Mouse (Mus musculus) ES-Bruce4 (cell line): ENCODE data around the gene Klhl18. TPM values are rescaled to one million over a fixed set of nuclear protein-coding genes. Genes with fewer than 3 reads are reported as not detected.
A peak's percentile ranks its signal among the peaks of the same experiment; 100 is the strongest.

ENCODE experiments used
- H3K27ac ChIP-seq: 2 replicates; pipeline ENCODE4 v1.5.1; 2012; ENCODE audit warnings: low read length, inconsistent platforms; ENCODE audit not compliant: insufficient read depth
- H3K27me3 ChIP-seq: 2 replicates; pipeline ENCODE4 v1.6.1; 2012; ENCODE audit warnings: mild to moderate bottlenecking, low read length, inconsistent platforms; ENCODE audit not compliant: control insufficient read depth, poor library complexity, insufficient read depth, severe bottlenecking
- H3K36me3 ChIP-seq: 2 replicates; pipeline ENCODE4 v1.6.1; 2012; ENCODE audit warnings: inconsistent platforms, mild to moderate bottlenecking, low read length, moderate library complexity; ENCODE audit not compliant: control insufficient read depth, poor library complexity, insufficient read depth, severe bottlenecking
- H3K4me1 ChIP-seq: one replicate; pipeline ENCODE4 v1.8.1; 2011; ENCODE audit warnings: low read length; ENCODE audit not compliant: control insufficient read depth, insufficient read depth
- H3K4me3 ChIP-seq: 2 replicates; pipeline ENCODE4 v1.5.1; 2011; ENCODE audit warnings: low read depth, mild to moderate bottlenecking, low read length
- H3K9ac ChIP-seq: 2 replicates; pipeline ENCODE4 v1.6.1; 2012; ENCODE audit warnings: low read depth, mild to moderate bottlenecking, inconsistent platforms; ENCODE audit not compliant: poor library complexity, severe bottlenecking
- H3K9me3 ChIP-seq: replicated peaks from 2 replicates; pipeline ENCODE4 v1.6.1; 2012; ENCODE audit warnings: mild to moderate bottlenecking, low read length, inconsistent platforms; ENCODE audit not compliant: control insufficient read depth, poor library complexity, insufficient read depth, severe bottlenecking
- CTCF ChIP-seq: IDR thresholded peaks from one replicate; pipeline ENCODE4 v1.8.1; 2011; ENCODE audit warnings: low read depth, low read length
- EP300 ChIP-seq: IDR thresholded peaks from 2 replicates; pipeline ENCODE4 v1.6.1; 2011; ENCODE audit warnings: low read depth, low read length; ENCODE audit not compliant: insufficient read depth
- POLR2A ChIP-seq: IDR thresholded peaks from one replicate; pipeline ENCODE4 v1.8.1; 2011; ENCODE audit warnings: low read length; ENCODE audit not compliant: insufficient read depth
- polyA plus RNA-seq: library from polyadenylated mRNA; stranded (reverse); fragments of >200 nt; gene quantifications from 2 replicates; pipeline ENCODE4 v1.2.4, GENCODE M21; 2011; ENCODE audit warnings: low read depth; ENCODE audit not compliant: missing spikeins, insufficient read depth, insufficient read length

The Klhl18 gene
- polyA plus RNA-seq, 1 experiment: 6.2 TPM

- TF ChIP-seq EP300: no peak
- TF ChIP-seq POLR2A: no peak
- no peak for TF ChIP-seq CTCF
- H3K4me3 ChIP-seq: no peak overlapping the region
- no peaks in the 10 kb centered on the region for H3K4me1 ChIP-seq
- H3K27ac ChIP-seq: no peak overlapping the region
- H3K9ac ChIP-seq: no peak overlapping the region
- H3K36me3 ChIP-seq: peaks cover 14% of the 10 kb centered on the region
- no peaks in the 10 kb centered on the region for H3K27me3 ChIP-seq
- no peaks in the 10 kb centered on the region for H3K9me3 ChIP-seq
Measured at GRCm38 (mm10) chr9:110393295-110393694, 83.2 kb downstream of the Klhl18 start.

- H3K27ac ChIP-seq: no peak overlapping the region
- no peak for TF ChIP-seq POLR2A
- TF ChIP-seq CTCF: no peak
- no peak for TF ChIP-seq EP300
- H3K27me3 ChIP-seq: no peaks in the 10 kb centered on the region
- H3K4me3 ChIP-seq: no peak overlapping the region
- H3K36me3 ChIP-seq: peaks cover 24% of the 10 kb centered on the region
- no peaks in the 10 kb centered on the region for H3K9me3 ChIP-seq
- no peak overlapping the region for H3K9ac ChIP-seq
- H3K4me1 ChIP-seq: no peaks in the 10 kb centered on the region
Measured at GRCm38 (mm10) chr9:110390843-110391242, 85.7 kb downstream of the Klhl18 start.

- Histone ChIP-seq H3K4me1 (no peaks in the 10 kb centered on the region), H3K27me3 (no peaks in the 10 kb centered on the region), H3K36me3 (peaks cover 37% of the 10 kb centered on the region), H3K4me3 (no peak overlapping the region), H3K27ac (no peak overlapping the region), H3K9ac (no peak overlapping the region), H3K9me3 (no peaks in the 10 kb centered on the region)
- TF ChIP-seq CTCF (no peak), EP300 (no peak), POLR2A (no peak)
Measured at GRCm38 (mm10) chr9:110388011-110388410, 88.5 kb downstream of the Klhl18 start.

- peaks cover 28% of the 10 kb centered on the region for H3K36me3 ChIP-seq
- H3K27me3 ChIP-seq: no peaks in the 10 kb centered on the region
- H3K9me3 ChIP-seq: no peaks in the 10 kb centered on the region
- H3K4me3 ChIP-seq: no peak overlapping the region
- no peak overlapping the region for H3K9ac ChIP-seq
- TF ChIP-seq EP300: no peak
- no peak for TF ChIP-seq CTCF
- no peak for TF ChIP-seq POLR2A
- no peak overlapping the region for H3K27ac ChIP-seq
- peaks cover 2% of the 10 kb centered on the region for H3K4me1 ChIP-seq
Measured at GRCm38 (mm10) chr9:110384369-110384929, 92.0 kb downstream of the Klhl18 start.

GRCm38 (mm10) chr9:110381292-110381691, 95.2 kb downstream of the Klhl18 start:
- Histone ChIP-seq H3K27ac (no peak overlapping the region), H3K4me1 (peaks cover 2% of the 10 kb centered on the region), H3K27me3 (no peaks in the 10 kb centered on the region), H3K9ac (0 out of 2 replicates have a peak overlapping the region, but pooled peaks have one; percentile 5), H3K36me3 (peaks cover 15% of the 10 kb centered on the region), H3K9me3 (no peaks in the 10 kb centered on the region), H3K4me3 (no peak overlapping the region; the same call in 1 of the 2 replicates)
- TF ChIP-seq CTCF: no peak
- no peak for TF ChIP-seq POLR2A
- no peak for TF ChIP-seq EP300

- Histone ChIP-seq H3K36me3 (peaks cover 13% of the 10 kb centered on the region), H3K9me3 (no peaks in the 10 kb centered on the region), H3K27me3 (no peaks in the 10 kb centered on the region), H3K4me3 (peak overlapping the region; percentile 52), H3K4me1 (peaks cover 2% of the 10 kb centered on the region), H3K27ac (no peak overlapping the region), H3K9ac (0 out of 2 replicates have a peak overlapping the region, but pooled peaks have one; percentile 5)
- TF ChIP-seq CTCF: no peak
- TF ChIP-seq EP300: no peak
- TF ChIP-seq POLR2A: no peak
Measured at GRCm38 (mm10) chr9:110380662-110381061, 95.8 kb downstream of the Klhl18 start.
